Mouse (Mus musculus): ENCODE results near the gene Map3k13.
"Not testable (repeated sequence)": the region's sequence is repeated elsewhere in the genome, so short reads cannot be mapped to it uniquely, and the experiment has no call there.

Map3k13 gene

GRCm38 (mm10) chr16:21807786-21808185 is 13.6 kb downstream of the Map3k13 start:
- not testable (repeated sequence) for DNase-seq (ENCODE audit: low read depth, low spot score)

DNA sequence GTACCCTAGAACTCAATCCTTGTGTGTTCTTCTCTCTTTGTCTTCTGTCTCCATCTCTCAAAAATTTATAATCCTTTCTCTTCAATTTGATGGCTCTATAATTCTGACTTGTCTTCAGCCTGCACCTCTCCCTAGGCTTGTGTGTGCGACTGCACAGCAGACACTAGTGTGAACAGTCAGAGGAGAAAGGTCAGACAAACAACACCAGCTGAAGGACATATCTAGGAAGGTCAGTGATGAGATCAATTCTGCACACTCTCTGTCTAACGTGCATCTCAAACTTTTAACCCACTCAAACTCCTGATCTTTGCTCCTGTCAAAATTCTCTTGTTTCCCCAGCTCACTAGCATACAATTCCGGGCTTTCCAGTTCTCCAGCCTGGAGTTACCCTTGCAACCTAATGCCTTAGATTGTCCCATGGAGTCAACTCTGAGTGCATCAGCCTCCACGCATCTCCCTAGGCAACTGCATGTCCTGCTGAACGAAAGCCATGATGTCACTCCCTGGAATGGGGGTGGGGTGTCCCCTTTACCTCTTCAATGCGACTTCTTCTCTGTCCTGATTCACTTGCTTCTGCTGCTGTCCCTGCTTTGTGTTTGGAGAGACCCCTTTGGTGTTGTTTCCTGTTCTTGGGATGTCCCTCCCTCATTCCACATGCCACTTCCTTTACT is 19.2 kb downstream of the Map3k13 start:
- DNase-seq (ENCODE audit: low read depth, low spot score), result no peak

GRCm38 (mm10) chr16:21814861-21815668 is 20.9 kb downstream of the Map3k13 start:
- peak; percentile 54 for DNase-seq (ENCODE audit: low read depth, low spot score)

DNA sequence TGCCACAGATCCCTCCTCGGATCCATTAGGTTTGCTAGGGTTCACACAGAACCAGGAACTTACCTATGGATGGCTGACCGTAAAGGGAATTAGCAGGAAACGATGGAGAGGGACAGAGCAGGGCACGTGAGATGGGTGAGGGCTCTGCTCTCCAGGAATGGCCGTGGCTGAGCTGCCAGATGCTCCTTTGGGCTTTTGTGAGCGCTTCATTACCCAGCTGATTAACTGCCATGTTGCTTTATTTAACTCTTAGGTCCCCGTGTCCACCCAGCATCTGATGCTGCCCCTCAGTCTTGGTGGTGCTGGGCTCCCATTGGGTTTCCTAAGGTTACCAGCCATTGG is 21.5 kb downstream of the Map3k13 start:
- no peak for DNase-seq (ENCODE audit: low read depth, low spot score)

DNA sequence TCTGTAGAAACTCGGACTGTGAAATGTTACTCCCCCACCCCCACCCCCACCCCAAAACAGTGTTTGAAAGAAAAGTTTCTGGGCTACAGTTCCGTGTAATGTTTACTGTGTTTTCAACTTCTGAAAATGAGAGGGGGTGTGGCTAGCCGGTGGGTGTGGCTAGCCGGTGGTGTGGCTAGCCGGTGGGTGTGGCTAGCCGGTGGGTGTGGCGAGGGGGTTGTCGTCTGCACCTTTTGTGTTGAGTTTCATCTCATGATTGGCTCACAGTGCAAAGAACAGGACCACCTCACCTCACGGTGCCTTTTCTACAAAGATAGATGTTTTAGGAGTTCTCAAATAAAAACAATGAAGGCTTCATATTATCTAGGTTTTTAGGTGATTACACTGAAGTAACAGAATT is 24.0 kb downstream of the Map3k13 start:
- DNase-seq (ENCODE audit: low read depth, low spot score), result no peak

- DNase-seq (ENCODE audit: low read depth, low spot score), result no peak
Measured at GRCm38 (mm10) chr16:21818629-21819028, 24.5 kb downstream of the Map3k13 start.

DNA sequence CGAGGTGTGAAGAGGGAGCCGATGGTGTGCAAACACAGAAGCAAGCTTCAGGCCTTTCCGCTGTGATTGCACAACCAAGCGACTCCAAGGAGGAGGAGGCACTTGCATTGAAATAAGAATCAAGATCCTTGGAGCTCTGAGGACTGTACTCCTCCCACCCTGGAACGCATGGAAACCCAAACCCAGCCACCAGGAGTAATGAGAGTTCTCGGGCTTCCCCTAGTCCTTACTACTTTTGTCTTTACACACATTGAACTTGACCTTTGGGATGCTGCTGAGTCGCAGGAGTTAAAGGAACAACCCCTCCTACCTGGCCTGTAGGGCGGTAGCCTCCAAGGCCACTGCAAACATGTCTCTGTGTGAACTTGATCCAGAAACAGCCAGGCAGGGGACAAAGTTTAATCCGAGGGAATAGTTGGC is 31.5 kb downstream of the Map3k13 start:
- DNase-seq (ENCODE audit: low read depth, low spot score), result no peak

- DNase-seq (ENCODE audit: low read depth, low spot score), result no peak
Measured at GRCm38 (mm10) chr16:21827153-21827552, 33.0 kb downstream of the Map3k13 start.

DNA sequence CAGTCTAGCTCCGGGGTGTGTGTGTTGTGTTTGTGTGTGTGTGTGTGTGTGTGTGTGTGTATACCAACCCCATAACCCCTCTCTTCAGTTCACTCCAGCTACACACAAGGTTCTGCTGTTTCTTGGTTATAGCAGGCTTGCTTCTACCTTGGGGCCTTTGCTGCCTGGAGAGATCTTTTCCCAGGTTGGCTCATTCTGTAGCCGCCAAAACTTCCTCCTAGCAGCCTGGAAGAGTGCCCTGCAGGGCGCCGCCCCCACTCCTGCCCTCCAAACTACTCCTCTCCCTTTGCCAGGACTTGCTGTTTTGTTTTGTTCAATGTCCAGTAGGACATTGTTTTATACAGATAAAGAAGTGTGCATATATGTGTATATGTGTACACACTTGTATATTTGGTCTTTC is 33.4 kb downstream of the Map3k13 start:
- DNase-seq (ENCODE audit: low read depth, low spot score), result no peak

GRCm38 (mm10) chr16:21829711-21830110 is 35.6 kb downstream of the Map3k13 start:
- DNase-seq (ENCODE audit: low read depth, low spot score), result no peak

DNA sequence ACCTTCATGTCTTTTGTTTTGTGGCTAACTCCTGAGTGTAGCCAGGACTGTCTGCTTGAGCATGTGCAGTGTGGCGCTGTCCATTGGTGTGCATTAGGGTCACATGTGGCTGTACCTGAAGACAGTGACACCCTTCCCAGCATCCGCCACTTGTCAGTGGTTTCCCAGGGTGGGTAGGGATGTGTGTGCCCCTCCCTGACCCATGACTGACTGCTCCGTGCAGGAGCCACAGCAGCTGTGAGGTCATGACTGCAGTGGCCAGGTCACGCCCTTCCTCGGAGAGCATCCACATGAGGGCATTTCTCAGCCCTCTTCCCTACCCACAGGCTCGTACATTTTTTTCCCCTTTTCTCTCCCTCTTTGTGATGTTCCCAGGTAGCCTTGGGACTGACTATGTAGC is 36.6 kb downstream of the Map3k13 start:
- no peak for DNase-seq (ENCODE audit: low read depth, low spot score)

DNA sequence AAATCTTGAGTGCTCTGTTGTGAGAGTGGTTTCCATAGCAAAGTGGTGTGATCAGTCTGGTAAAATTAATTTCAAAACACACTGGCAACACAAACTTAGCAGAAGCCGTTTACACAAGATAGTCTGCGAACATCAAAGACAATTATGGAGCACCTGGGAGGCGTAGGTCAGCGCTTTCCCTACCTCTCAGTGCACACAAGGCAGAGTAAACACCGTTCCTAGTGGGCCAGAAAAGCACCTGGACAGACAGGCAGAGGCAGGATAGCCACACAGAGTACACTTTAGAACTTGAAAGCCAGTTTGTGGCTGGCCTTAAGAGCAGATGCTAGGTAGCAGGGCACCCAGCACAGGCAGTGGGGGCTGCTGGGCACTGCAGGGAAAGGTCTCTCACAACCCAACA is 37.6 kb downstream of the Map3k13 start:
- no peak for DNase-seq (ENCODE audit: low read depth, low spot score)

- no peak for DNase-seq (ENCODE audit: low read depth, low spot score)
Measured at GRCm38 (mm10) chr16:21833469-21833868, 39.3 kb downstream of the Map3k13 start.

DNA sequence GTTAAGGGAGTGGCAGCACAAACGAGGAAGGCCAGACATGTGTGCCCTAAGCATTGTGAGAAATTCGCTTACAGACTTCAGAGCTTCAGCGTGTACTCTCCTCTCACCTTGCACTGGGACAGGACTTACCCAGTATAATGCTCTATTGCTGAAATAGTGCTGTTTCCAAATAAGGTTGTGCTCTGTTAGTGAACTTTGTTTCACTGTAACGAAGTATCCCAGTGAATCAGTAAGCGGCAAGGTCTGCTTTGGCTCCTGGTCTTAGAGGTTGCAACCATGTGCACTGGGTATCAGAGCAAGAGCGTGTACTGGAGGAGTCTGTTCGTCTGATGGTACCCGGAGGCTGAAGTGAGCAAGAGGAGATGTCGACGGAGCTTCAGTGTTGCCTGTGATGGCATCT is 39.8 kb downstream of the Map3k13 start:
- no peak for DNase-seq (ENCODE audit: low read depth, low spot score)

DNA sequence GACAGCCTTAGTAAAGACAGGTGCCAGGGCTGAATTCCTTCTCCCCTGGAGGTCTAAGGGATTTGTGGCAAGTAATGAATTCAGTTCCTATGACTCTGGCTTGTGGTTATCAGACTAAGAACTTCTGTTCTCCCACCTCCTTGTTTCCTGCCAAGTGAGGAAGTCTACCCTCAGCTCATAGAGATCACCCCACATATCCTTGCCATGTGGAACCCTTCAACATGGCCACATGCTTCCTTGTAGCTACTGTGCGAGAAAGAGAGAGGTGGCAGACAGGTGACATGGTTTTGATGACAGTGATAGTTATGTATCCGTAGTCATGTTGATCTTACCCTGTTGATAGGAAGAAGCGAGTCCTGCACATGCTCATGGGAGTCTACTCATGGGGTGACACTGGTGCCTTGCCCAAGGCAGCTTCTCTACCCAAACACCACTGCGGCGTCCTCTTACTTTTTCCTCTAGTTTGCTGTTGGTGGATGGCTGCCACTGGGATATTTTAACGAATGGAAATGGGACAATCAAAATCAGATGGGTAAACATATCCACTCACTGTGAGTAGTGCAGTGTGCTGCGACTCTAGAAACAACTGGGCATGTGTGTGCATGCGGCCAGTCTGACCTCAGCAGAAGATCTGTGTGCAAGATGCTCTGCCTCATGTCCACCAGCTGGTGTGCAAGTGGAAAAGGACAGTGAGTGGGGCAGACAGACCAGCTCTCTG is 40.9 kb downstream of the Map3k13 start:
- no peak for DNase-seq (ENCODE audit: low read depth, low spot score)

- no peak for DNase-seq (ENCODE audit: low read depth, low spot score)
Measured at GRCm38 (mm10) chr16:21835584-21835931, 41.4 kb downstream of the Map3k13 start.

GRCm38 (mm10) chr16:21836311-21837072 is 42.3 kb downstream of the Map3k13 start:
- DNase-seq (ENCODE audit: low read depth, low spot score), result no peak

- no peak for DNase-seq (ENCODE audit: low read depth, low spot score)
Measured at GRCm38 (mm10) chr16:21837694-21838093, 43.5 kb downstream of the Map3k13 start.

DNA sequence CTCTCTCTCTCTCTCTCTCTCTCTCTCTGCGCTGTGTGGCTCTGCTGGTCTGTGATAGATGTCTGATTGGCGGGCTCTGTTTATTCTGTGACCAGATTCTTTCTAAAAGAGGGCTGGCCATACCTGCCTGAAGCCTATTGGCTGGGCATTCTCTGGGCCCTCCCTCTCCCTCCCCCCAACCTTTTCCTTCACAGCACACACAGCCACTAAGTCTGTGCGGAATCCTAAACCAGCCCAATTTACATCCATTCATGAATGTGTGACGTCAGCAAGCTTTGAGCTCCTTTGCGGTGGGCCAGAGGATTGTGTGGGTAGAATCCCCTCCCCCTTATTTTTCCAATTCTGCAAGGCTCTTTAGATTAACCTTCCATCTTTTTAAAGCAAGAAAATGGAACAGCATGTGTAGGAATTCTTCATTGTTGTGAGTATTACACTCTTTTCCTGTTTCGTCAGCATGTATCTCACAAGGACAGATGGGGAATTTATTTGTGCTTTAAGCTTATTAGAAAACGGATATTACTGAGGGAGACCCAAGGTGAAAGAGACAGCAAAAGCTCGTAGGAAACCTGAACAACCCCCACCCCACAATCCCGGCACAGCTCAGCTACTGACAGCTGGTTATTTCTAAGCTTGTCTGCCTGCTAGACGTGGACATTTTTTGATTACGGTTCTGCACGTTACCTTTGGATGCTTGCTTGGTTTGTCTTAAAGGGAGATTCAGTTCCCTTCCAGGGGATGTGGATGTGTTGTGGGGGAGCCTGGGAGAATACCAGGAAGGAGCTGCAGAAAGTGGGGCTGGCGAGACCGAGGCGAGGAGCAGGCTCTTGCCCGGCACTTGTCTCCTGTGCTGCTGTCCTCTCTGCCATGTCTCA is 51.9 kb downstream of the Map3k13 start:
- DNase-seq (ENCODE audit: low read depth, low spot score), result peak; percentile 54

DNA sequence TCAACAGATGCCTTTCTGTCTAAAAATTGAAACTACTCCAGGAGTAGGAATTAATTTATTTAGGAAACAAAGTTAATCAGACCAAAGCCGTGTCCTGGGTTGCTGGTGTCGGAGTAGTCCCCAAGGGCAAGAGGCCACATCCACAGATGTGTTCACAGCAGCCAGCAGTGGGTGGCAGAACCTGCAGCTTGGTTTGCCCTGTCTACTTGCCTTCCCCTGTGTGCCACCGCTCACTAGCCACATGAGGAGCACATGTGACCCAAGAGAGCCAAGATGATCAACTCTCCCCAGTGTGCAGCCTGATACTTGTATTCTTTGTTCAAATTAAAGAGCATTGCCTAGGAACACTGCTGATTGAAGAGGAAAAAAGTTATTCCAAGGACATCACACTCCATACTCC is 54.3 kb downstream of the Map3k13 start:
- DNase-seq (ENCODE audit: low read depth, low spot score), result no peak

GRCm38 (mm10) chr16:21848847-21849246 is 54.7 kb downstream of the Map3k13 start:
- no peak for DNase-seq (ENCODE audit: low read depth, low spot score)
